Mouse (Mus musculus) left cerebral cortex, adult 2 months (tissue): ENCODE data around the gene Fhod1. TPM values are rescaled to one million over a fixed set of nuclear protein-coding genes. Genes with fewer than 3 reads are reported as not detected.

Experiments used
- DNase-seq, 2 experiments: peaks; one replicate each; pipeline ENCODE4 v3.0.0; 2021 to 2022; ENCODE audit warnings: low spot score in 2 of 2, mixed read lengths in 1 of 2; ENCODE audit errors: extremely low spot score in 1 of 2
- H3K27ac ChIP-seq: fragments of 200-600 bp; 2 replicates; pipeline ENCODE4 v1.8.1; 2022
- H3K4me3 ChIP-seq: fragments of 200-600 bp; 2 replicates; pipeline ENCODE4 v1.8.1; 2022
- CTCF ChIP-seq: fragments of 200-600 bp; IDR thresholded peaks from 2 replicates; pipeline ENCODE4 v1.8.1; 2022; ENCODE audit warnings: antibody characterized with exemption, mild to moderate bottlenecking, moderate library complexity
- intact Hi-C: fragments of 180-260 bp; cut with DNase I; formaldehyde crosslinking; loops from one replicate; pipeline ENCODE4 v1.15.1; 2025
- long read RNA-seq, 2 experiments: library from polyadenylated mRNA; stranded (forward); transcript quantifications; one replicate each; pipeline ENCODE4 v2.0.0; 2021; ENCODE audit warnings: borderline mapping rate in 2 of 2
- total RNA-seq, 2 experiments: library from RNA; stranded (reverse); gene quantifications; 2 replicates each; pipeline ENCODE4 v1.2.3; 2021

Fhod1 gene
- total RNA-seq, result 1 to 10 TPM; 3.5 to 3.7 TPM
- long read RNA-seq, experiment 1, partial matches to known transcripts, result 1 of 1 reads
- long read RNA-seq, experiment 1, other reads (novel, unspliced or antisense), result 0 of 1 reads
- long read RNA-seq, experiment 2, result 0 reads

DNA sequence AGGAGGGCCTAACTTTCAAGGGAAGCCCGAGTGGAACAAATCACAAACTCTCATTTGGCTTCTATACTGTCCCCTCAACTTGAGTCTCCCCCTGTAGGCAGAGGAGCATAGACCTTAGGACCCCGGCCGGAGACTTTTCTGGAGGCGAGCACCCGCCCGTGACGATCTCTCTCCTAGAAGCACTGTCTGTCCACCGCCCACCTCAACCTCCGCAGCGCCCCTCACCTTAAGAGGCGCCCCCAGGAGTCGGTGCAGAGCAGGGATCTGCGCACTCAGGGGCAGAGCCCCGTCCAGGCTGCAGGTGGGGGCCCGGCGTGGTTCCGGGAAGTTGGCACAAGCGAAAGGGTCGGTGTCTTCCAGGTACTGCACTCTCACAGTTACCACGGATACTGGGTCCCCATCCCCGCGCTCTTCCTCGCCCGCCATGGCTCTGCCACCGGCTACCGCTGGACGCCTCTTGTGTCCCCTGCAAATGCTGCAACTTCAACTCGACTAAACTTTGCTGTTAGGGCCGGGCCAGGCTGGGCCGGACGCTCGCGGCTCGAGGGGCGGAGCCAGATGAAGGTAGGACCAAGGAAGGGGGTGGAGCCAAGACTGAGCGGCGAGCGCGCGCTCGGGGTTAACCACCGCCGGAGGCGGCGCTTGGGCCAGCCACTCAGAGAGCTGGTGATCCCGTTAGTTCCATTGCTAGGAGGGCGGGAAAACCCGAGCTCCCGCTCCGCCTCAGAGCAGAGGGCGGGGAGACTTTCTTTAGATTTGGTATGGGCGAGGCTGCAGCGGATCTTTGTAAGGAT lies at the start of gene Fhod1:
Gene Fhod1 (minus strand): TSS at position 526 of the 794 bp plus-strand sequence.
- Histone ChIP-seq H3K27ac (peak within 1 kb of the TSS; percentile 81), H3K4me3 (peak within 1 kb of the TSS; percentile 72)
- peak; percentile 82 to 89 for DNase-seq
- intact Hi-C loops, result no loop called here
- TF ChIP-seq CTCF, result no peak; the same call in none of the 2 replicates

DNA sequence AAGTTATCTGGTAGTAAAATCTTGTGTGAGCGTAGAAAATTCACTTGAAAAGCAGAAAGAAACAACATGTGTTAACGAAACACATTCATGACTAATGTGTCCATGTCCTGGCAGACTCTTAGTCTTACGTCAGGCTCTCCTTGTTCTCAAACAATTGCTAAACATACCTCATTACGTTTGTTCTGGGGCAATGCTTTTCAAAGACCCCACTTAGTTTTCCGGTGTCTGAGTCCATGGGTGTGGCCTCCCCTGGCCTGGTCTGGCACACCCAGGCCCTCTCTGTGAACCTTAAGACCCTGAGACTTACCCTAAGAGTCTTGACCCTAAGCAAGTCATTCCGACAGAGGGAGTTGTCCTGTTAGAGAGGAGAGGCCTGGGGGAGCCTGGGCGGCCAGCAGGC lies 46.2 kb upstream of the Fhod1 start:
- no peak overlapping the region for H3K4me3 ChIP-seq
- TF ChIP-seq CTCF, result no peak
- no peak for DNase-seq
- no peak overlapping the region for H3K27ac ChIP-seq
- intact Hi-C loops, result no loop called here

DNA sequence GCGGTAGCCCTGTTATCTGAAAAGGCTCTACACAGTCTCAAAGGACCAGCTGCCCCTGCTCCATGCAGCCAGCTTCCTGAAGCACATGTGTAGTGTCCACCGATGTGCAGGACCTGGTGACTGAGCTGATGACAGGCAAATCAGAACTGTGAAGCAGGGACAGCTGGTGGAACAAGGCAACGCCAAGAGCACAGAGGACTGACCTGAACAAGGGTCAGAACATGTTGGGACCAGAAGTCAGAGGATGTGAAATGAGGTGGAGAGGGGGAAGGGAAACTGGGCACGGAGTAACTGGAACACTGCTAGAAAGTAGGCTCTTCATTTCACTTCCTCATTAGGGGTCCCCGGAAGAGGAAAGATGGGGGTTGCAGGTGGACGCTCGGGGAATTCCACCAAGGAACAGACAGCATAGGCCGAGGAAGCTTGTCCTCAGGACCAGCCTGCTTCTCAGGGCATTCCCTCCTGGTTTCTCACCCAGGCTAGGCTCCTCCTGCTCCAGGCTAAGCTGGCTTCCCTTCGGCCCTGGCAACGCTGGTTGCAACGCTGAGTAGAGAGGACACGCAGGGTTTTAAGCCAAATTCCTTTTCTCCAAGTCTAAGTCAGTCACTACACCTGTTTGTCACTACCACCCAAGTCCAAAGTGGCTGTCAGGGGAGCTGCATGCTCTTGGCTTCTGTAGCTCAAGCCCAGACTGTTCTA lies 45.5 kb upstream of the Fhod1 start:
- Histone ChIP-seq H3K27ac (no peak overlapping the region), H3K4me3 (no peak overlapping the region)
- no peak for TF ChIP-seq CTCF
- intact Hi-C loops, result no loop called here
- no peak for DNase-seq

DNA sequence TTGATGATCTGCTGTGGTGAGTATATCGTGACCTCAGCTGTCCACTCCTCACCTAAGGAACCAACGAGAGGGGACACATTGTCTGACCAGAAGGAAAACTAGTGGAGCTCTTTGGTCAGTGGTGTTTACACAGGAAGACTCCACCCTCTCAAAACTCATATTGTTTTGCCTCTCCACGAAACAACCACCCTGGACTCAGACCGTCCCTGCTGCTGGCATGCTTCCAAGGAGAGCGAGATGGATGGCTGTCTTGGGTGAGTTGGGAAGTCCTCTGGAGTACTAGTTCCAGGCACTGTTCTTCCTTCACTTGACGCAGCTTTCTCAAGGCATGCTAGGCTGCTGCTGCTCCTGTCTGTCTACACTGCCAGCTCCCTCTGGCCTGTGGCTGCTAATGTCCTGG lies 41.3 kb upstream of the Fhod1 start:
- no peak overlapping the region for H3K4me3 ChIP-seq
- DNase-seq, result no peak
- TF ChIP-seq CTCF, result no peak
- intact Hi-C loops, result no loop called here
- no peak overlapping the region for H3K27ac ChIP-seq

DNA sequence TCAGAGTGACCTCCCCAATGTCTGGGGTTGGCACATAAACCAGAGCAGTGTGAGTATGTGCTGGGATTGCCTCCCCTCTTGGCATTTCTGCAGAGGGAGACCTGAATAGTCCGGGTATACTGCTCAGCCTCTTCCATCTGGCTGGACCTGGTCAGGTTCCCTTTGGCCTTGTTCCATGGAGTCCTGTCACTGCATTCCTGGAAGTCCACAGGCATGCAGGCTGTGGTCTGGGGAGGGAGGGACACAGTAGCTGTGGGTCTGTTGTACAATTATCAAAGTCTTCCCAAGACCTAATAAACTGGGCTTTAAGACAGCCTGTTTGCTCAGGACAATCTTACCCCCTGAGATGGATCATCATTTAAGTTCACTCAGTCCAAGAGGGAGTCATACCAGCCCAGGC lies 39.4 kb upstream of the Fhod1 start:
- intact Hi-C loops, result no loop called here

DNA sequence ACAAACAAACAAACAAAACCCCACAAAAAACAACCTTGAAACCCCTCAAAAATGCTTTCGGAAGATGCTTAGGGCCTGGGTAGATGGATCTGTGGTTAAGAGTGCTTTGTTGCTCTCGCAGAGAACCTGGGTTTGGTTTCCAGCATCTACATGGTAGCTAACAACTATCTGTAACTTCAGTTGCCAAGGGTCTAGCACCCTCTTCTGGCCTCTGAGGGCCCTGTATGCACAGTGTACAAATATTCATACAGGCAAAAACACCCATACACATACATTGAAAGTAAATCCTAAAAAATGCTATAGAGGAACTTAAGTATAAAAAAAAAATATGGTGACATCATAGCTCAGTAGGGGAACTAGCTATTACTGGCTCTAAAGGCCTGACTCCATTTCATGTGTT lies 36.3 kb upstream of the Fhod1 start:
- Histone ChIP-seq H3K27ac (no peak overlapping the region), H3K4me3 (no peak overlapping the region)
- TF ChIP-seq CTCF, result no peak; the same call in 1 of the 2 replicates
- no peak for DNase-seq
- intact Hi-C loops, result no loop called here

More for the DNA sequence above, 39.4 kb upstream of the Fhod1 start:
- no peak overlapping the region for H3K27ac ChIP-seq
- no peak overlapping the region for H3K4me3 ChIP-seq
- TF ChIP-seq CTCF, result no peak
- no peak for DNase-seq

DNA sequence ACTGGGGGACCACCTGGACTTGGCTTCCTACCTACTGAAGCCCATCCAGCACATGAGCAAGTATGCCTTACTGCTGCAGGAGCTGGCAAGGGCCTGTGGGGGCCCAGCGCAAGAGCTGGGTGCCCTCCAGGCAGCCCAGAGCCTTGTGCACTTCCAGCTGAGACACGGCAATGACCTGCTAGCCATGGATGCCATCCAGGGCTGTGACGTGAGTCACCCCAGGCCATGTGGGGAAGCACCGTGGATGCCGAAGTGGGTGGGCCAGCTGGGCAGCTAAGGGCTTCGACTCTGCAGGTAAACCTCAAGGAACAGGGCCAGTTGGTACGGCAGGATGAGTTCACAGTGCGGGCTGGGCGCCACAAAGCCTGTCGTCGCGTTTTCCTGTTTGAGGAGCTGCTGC lies 32.6 kb upstream of the Fhod1 start:
- no peak overlapping the region for H3K27ac ChIP-seq
- no peak for TF ChIP-seq CTCF
- no peak for DNase-seq
- intact Hi-C loops, result no loop called here
- no peak overlapping the region for H3K4me3 ChIP-seq

DNA sequence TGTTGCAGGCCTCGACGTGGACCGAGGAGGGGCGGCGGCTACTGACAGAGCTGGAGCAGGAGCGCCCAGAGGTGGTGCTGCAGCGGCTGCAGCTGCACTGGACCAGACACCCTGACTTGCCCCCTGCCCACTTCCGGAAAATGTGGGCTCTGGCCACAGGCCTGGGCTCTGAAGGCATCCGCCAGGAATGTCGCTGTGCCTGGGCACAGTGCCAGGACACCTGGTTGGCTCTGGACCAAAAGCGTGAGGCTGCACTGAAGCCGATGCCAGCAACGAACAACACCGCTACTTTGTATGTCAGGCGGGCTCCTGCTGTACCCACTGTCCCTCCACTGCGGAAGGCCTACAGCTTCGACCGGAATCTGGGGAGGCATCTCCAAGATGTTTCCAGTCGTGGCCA lies 30.9 kb upstream of the Fhod1 start:
- Histone ChIP-seq H3K4me3 (no peak overlapping the region), H3K27ac (no peak overlapping the region)
- DNase-seq, result peak in 1 of 2 experiments; percentile 36
- intact Hi-C loops, result no loop called here
- TF ChIP-seq CTCF, result no peak

DNA sequence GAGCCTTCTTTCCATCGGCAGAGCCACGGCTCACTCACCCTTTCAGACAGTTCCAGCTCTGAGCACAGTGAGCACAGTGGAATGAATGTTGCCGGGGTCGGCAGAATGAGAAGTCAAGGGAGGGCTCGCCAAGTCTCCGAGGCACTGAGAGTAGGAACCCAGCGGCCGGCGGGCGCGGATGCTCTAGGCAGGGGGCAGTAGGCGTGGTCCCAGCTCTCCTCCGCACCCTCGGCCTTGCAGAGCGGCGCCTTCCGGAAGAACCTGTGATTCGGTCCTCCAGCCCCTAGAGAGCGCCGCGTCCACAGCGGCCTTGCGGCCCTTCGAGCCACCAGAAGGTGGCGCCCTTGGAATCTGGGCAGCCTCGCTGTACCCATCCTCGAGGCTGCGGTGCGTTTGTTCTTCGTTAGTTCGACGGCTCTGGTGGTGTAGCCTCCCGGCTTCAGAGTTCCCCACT lies 26.8 kb upstream of the Fhod1 start:
- intact Hi-C loops, result no loop called here
- TF ChIP-seq CTCF, result peak; percentile 50

DNA sequence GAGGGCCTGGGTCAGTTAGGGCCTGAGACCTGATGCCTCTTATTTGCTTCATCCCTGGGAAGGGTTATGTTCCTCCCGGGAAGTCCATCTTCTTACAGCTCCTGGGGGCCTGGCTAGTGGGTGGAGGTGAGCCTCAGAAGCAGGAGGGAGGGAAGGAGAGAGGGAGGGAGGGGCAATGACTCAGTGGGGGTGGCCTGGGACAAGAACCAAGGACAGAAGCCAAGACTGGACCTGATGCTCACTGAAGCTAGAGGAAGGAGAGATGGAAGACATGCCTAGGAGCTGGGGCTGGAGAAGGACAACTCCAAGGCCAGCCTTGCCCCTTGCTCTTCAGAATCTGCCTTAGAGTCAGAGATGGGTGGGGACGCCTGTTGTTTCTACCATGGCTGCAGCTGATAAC lies 25.3 kb upstream of the Fhod1 start, which contains the start of gene Plekhg4:
Gene Plekhg4 (plus strand): TSS at position 243 of the 400 bp plus-strand sequence.
- intact Hi-C loops, result no loop called here

More for the DNA sequence above, 26.8 kb upstream of the Fhod1 start:
- no peak overlapping the region for H3K4me3 ChIP-seq
- no peak for DNase-seq
- H3K27ac ChIP-seq, result no peak overlapping the region

DNA sequence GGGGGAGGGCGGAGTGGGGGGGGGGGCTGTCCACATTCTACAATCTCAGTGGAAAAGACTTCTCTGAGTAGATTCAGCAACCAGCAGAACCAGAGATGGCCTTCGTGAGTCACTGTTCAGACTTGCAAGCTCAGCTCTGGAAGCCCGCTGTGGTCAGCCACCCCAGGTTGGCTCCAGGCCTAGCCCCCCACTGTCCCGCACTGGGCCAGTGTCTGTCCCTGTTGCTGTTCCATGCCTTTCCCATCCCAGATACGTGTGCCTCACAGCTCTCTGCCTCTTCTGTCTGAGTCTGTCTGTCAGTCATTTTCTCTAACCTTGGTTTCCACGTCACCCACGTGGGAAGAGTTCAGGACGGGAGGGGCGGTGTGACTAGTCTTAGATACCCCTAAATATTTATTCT lies 24.7 kb upstream of the Fhod1 start:
- TF ChIP-seq CTCF, result no peak
- H3K27ac ChIP-seq, result no peak overlapping the region
- intact Hi-C loops, result no loop called here
- DNase-seq, result no peak
- no peak overlapping the region for H3K4me3 ChIP-seq

More for the DNA sequence above, 25.3 kb upstream of the Fhod1 start, which contains the start of gene Plekhg4:
- TF ChIP-seq CTCF, result no peak
- DNase-seq, result no peak
- no peak within 1 kb of the TSS for H3K4me3 ChIP-seq
- no peak within 1 kb of the TSS for H3K27ac ChIP-seq

DNA sequence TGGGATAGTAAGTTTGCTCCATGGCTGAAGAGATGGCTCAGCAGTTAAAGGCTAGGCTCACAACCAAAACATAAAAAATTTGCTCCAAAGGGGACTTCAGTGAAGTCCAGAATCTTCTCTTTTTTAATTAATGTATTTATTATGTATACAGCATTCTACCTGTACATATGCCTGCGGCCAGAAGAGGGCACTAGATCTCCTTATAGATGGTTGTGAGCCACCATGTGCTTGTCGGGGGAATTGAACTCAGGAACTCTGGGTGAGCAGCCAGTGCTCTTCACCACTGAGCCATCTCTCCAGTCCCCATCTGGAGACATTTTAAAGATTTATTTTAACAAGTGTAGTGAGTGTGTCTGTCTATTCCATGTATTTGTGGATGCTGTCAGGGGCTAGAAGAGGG lies 19.4 kb upstream of the Fhod1 start:
- Histone ChIP-seq H3K4me3 (no peak overlapping the region), H3K27ac (no peak overlapping the region)
- intact Hi-C loops, result no loop called here
- no peak for DNase-seq
- peak; percentile 47 for TF ChIP-seq CTCF
